Mouse (Mus musculus) neural tube, embryonic 14.5 days (tissue): ENCODE results near the gene Ptpn13. TPM values are rescaled to one million over a fixed set of nuclear protein-coding genes. Genes with fewer than 3 reads are reported as not detected.

ENCODE experiments used
- ATAC-seq: fragments of 200-750 bp; cut with Nextera tagmentation; 2 replicates; pipeline ENCODE4 v1.8.0; 2017; ENCODE audit warnings: low read depth, mild to moderate bottlenecking, moderate TSS enrichment, moderate library complexity
- H3K27ac ChIP-seq: fragments of 300-500 bp; sonication (generic); 2 replicates; pipeline ENCODE4 v1.5.1; 2014; ENCODE audit warnings: low read depth, mild to moderate bottlenecking, control low read depth, low read length, moderate library complexity, mixed read lengths
- H3K27me3 ChIP-seq: fragments of 300-500 bp; sonication (generic); 2 replicates; pipeline ENCODE4 v1.6.1; 2014; ENCODE audit warnings: low read length; ENCODE audit not compliant: control insufficient read depth, insufficient read depth
- H3K36me3 ChIP-seq: fragments of 300-500 bp; sonication (generic); 2 replicates; pipeline ENCODE4 v1.6.1; 2014; ENCODE audit warnings: low read length, mixed read lengths; ENCODE audit not compliant: control insufficient read depth, insufficient read depth
- H3K4me1 ChIP-seq: fragments of 300-500 bp; sonication (generic); 2 replicates; pipeline ENCODE4 v1.6.1; 2014; ENCODE audit warnings: low read length; ENCODE audit not compliant: control insufficient read depth, insufficient read depth
- H3K4me2 ChIP-seq: fragments of 300-500 bp; sonication (generic); 2 replicates; pipeline ENCODE4 v1.6.1; 2014; ENCODE audit warnings: mild to moderate bottlenecking, low read depth, low read length, control low read depth
- H3K4me3 ChIP-seq: fragments of 300-500 bp; sonication (generic); 2 replicates; pipeline ENCODE4 v1.5.1; 2014; ENCODE audit warnings: low read depth, low read length, control low read depth, mixed read lengths
- H3K9ac ChIP-seq: fragments of 300-500 bp; sonication (generic); replicated peaks from 2 replicates; pipeline ENCODE4 v1.6.1; 2014; ENCODE audit warnings: low read depth, mild to moderate bottlenecking, control low read depth, low read length, mixed read lengths
- H3K9me3 ChIP-seq: fragments of 300-500 bp; sonication (generic); 2 replicates; pipeline ENCODE4 v1.6.1; 2016; ENCODE audit warnings: low read length; ENCODE audit not compliant: control insufficient read depth
- WGBS: fragments of 180-500 bp; shearing (Covaris S2); extraction: QIAGEN DNeasy Blood & Tissue Kit; methylation state at CpG from one replicate; pipeline ENCODE4 v1.1.7; 2014; 5-methylcytosine and 5-hydroxymethylcytosine counted together
- polyA plus RNA-seq: library from polyadenylated mRNA; unstranded; fragments of >200 nt; fragmentation: Nextera tagmentation; extraction: Ambion mirVana; gene quantifications from 2 replicates; pipeline ENCODE4 v1.2.1, GENCODE M21; 2014

The Ptpn13 gene
- 4.1 and 6.7 TPM in 2 replicates for polyA plus RNA-seq

DNA sequence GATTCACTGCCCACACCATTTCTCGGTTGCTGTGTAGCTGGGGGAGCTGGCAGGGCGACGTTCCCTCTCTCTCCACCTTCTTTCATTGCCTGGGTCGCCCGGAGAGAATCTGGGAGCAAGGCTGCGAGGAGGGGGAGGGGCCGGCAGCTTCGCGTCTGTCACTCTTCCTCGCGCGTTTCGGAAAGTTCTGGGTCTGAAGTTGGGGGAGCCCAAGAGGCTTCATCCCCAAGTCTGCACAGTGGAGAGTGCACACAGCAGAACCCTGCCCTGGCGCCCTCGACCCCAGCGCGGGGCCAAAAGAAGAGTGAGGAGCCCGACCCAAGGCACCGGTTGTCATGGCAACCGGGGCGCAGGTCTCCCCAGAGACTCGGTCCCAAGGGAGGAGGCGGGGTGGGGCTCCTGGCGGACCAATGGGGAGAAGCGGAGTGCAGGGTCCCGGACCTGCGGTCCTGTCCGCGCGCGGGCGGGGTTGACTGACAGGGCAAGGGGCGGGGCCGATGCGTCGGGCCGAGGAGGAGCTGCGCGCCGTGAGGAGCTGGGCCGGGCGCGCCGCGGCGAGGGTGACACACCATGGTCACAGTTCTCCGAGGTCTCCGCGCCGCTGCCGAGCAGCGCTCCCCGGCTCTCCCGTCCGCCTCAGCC lies at the start of gene Ptpn13:
Ptpn13 (plus strand) TSS at position 515 of the 642 bp plus-strand sequence.
- peak; percentile 97 for ATAC-seq
- Histone ChIP-seq H3K4me1 (peaks cover 9% of the 10 kb centered on the region; the same call in 1 of the 2 replicates), H3K4me3 (peak within 1 kb of the TSS; percentile 77), H3K27ac (peak within 1 kb of the TSS; percentile 62), H3K36me3 (no peaks in the 10 kb centered on the region), H3K9ac (peak within 1 kb of the TSS; percentile 78), H3K9me3 (no peaks in the 10 kb centered on the region), H3K4me2 (peak within 1 kb of the TSS; percentile 93), H3K27me3 (no peaks in the 10 kb centered on the region)
- 1% methylated on average over 40 of the region's 55 CpGs for WGBS

GRCm38 (mm10) chr5:103375226-103375625 lies 49.8 kb upstream of the Ptpn13 start:
- ATAC-seq, result no peak
- Histone ChIP-seq H3K4me1 (no peaks in the 10 kb centered on the region), H3K27me3 (no peaks in the 10 kb centered on the region), H3K4me2 (no peak overlapping the region), H3K9ac (no peak overlapping the region), H3K4me3 (no peak overlapping the region), H3K27ac (no peak overlapping the region), H3K36me3 (no peaks in the 10 kb centered on the region), H3K9me3 (no peaks in the 10 kb centered on the region)
- 94% methylated on average over 9 of the region's 9 CpGs for WGBS

GRCm38 (mm10) chr5:103376354-103377295 lies 48.4 kb upstream of the Ptpn13 start:
- Histone ChIP-seq H3K27ac (0 out of 2 replicates have a peak overlapping the region, but pooled peaks have one; percentile 3), H3K4me3 (no peak overlapping the region), H3K9ac (no peak overlapping the region), H3K4me2 (no peak overlapping the region), H3K4me1 (no peaks in the 10 kb centered on the region), H3K36me3 (no peaks in the 10 kb centered on the region), H3K9me3 (no peaks in the 10 kb centered on the region), H3K27me3 (no peaks in the 10 kb centered on the region)
- no peak for ATAC-seq
- whole genome bisulfite sequencing, result 71% methylated on average over 17 of the region's 17 CpGs

- no peak overlapping the region for H3K9ac ChIP-seq
- no peaks in the 10 kb centered on the region for H3K27me3 ChIP-seq
- H3K4me1 ChIP-seq, result no peaks in the 10 kb centered on the region
- no peak overlapping the region for H3K27ac ChIP-seq
- no peak overlapping the region for H3K4me2 ChIP-seq
- H3K9me3 ChIP-seq, result no peaks in the 10 kb centered on the region
- ATAC-seq, result no peak
- no peak overlapping the region for H3K4me3 ChIP-seq
- no peaks in the 10 kb centered on the region for H3K36me3 ChIP-seq
- 61% methylated on average over 12 of the region's 12 CpGs for WGBS
These were observed 47.4 kb upstream of the Ptpn13 start for GRCm38 (mm10) chr5:103377493-103378130.

DNA sequence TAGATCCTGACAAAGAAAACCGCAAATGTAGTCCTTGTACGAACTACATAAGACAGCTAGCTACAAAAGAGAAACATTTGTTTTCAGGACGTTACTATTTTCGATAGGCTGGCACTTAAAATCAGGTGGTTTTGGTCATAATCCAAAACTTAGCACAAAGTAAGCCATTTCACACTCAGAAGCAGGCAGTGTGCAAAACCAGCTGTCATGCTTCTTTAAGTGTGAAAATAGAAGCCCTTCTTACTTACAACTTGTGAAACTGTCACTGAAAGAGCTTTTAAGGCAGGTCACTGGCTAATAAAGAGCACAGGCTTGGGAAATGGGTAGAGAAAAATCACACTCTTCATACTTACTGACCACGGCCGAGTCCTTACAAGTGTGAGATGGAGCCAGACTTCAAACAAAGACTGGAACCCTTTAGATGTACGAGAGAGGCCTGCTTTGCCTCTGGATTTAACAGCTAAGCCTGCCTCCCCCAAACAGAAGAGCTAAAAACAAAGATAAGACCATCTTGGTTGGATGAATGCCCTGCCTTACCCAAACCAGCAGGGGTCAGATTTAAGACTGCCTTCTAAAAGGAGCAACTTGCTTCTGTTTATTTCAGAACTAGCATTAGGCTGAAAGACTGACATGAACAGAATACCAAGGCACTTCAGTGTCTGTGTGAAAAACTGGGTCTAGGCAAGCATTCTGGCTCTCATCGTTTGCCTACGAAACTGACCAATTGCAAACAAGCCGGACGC lies 44.0 kb upstream of the Ptpn13 start:
- no peaks in the 10 kb centered on the region for H3K9me3 ChIP-seq
- no peak overlapping the region for H3K4me3 ChIP-seq
- no peak overlapping the region for H3K27ac ChIP-seq
- H3K4me1 ChIP-seq, result no peaks in the 10 kb centered on the region
- 71% methylated on average over 11 of the region's 11 CpGs for WGBS
- no peaks in the 10 kb centered on the region for H3K27me3 ChIP-seq
- ATAC-seq, result no peak
- H3K9ac ChIP-seq, result no peak overlapping the region
- no peaks in the 10 kb centered on the region for H3K36me3 ChIP-seq
- H3K4me2 ChIP-seq, result no peak overlapping the region

DNA sequence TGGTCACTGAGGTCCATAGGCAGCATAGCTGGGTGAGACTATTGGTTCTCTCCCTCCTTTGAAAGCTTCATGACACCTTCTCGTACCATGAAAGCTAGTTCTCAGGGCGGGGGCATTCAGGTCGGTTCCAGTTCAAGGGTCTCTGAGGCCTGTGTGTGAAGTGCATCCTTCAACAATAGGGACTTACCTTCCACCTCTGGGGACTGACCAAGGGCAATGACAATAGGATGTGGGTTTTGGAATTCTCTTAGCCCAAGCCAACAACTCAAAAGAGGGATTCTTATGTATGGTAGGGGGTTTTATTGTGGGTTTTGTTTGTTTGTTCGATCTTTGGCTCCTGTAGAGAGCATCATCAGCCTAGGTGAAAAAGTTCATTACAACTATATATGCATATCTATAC lies 42.0 kb upstream of the Ptpn13 start:
- 94% methylated on average over 4 of the region's 4 CpGs for WGBS

GRCm38 (mm10) chr5:103384021-103384420 lies 41.0 kb upstream of the Ptpn13 start:
- Histone ChIP-seq H3K9me3 (no peaks in the 10 kb centered on the region), H3K4me1 (no peaks in the 10 kb centered on the region), H3K27me3 (no peaks in the 10 kb centered on the region), H3K27ac (no peak overlapping the region), H3K9ac (no peak overlapping the region), H3K4me3 (no peak overlapping the region), H3K4me2 (no peak overlapping the region), H3K36me3 (no peaks in the 10 kb centered on the region)
- ATAC-seq, result no peak
- WGBS, result 69% methylated on average over 7 of the region's 7 CpGs

More for the DNA sequence above, 42.0 kb upstream of the Ptpn13 start:
- no peak overlapping the region for H3K9ac ChIP-seq
- no peak overlapping the region for H3K4me3 ChIP-seq
- no peak overlapping the region for H3K4me2 ChIP-seq
- ATAC-seq, result no peak
- H3K27me3 ChIP-seq, result no peaks in the 10 kb centered on the region
- no peaks in the 10 kb centered on the region for H3K4me1 ChIP-seq
- H3K36me3 ChIP-seq, result no peaks in the 10 kb centered on the region
- no peaks in the 10 kb centered on the region for H3K9me3 ChIP-seq
- no peak overlapping the region for H3K27ac ChIP-seq

DNA sequence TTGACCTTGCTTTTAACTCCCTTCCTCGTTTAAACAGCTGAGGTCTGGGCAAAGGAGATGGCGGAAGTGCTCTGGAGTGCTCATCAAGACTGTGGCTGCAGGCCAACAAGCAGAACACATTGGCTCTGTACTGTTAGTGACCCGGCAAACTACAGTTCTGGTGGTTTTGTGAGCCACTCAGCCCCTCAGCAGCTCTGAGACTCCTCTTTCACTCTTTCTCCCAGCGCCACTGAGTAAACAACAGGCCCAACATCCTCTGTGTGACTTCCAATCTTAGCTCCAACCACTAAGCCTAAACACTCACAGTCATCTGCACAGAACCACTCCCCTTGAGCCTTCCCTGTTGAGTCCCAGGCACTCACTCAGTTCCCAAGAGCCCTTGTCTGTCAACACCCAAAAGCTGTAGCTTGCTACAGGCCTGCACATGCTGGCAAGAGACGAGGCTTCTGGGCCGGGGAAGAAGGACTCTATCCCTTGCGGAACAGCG lies 37.4 kb upstream of the Ptpn13 start:
- no peaks in the 10 kb centered on the region for H3K27me3 ChIP-seq
- peak; percentile 58 for ATAC-seq

More for the DNA sequence above, 37.4 kb upstream of the Ptpn13 start:
- H3K4me2 ChIP-seq, result no peak overlapping the region
- H3K4me1 ChIP-seq, result no peaks in the 10 kb centered on the region
- H3K9ac ChIP-seq, result no peak overlapping the region
- no peaks in the 10 kb centered on the region for H3K9me3 ChIP-seq
- peak overlapping the region; percentile 44; the same call in 1 of the 2 replicates for H3K27ac ChIP-seq
- WGBS, result 65% methylated on average over 8 of the region's 8 CpGs
- no peaks in the 10 kb centered on the region for H3K36me3 ChIP-seq
- H3K4me3 ChIP-seq, result no peak overlapping the region
